Mouse (Mus musculus) thymus, postnatal 0 days (tissue): Measurements from ENCODE around the gene Cyp27b1. TPM values are rescaled to one million over a fixed set of nuclear protein-coding genes. Genes with fewer than 3 reads are reported as not detected.
"Not testable (repeated sequence)": the region's sequence is repeated elsewhere in the genome, so short reads cannot be mapped to it uniquely, and the experiment has no call there.

ENCODE experiments used
- DNase-seq: peaks from one replicate; pipeline ENCODE4 v3.0.0-alpha.2; 2015; ENCODE audit warnings: low spot score
- polyA plus RNA-seq: library from polyadenylated mRNA; unstranded; fragments of >200 nt; fragmentation: Nextera tagmentation; extraction: Ambion mirVana; gene quantifications from 2 replicates; pipeline ENCODE4 v1.2.1, GENCODE M21; 2015

Cyp27b1 gene
- polyA plus RNA-seq, 1 experiment from 2014 or later: 0.09 TPM

- peak; percentile 20 for DNase-seq
Measured at GRCm38 (mm10) chr10:127069281-127070189, 21.5 kb downstream of the Cyp27b1 start.

DNA sequence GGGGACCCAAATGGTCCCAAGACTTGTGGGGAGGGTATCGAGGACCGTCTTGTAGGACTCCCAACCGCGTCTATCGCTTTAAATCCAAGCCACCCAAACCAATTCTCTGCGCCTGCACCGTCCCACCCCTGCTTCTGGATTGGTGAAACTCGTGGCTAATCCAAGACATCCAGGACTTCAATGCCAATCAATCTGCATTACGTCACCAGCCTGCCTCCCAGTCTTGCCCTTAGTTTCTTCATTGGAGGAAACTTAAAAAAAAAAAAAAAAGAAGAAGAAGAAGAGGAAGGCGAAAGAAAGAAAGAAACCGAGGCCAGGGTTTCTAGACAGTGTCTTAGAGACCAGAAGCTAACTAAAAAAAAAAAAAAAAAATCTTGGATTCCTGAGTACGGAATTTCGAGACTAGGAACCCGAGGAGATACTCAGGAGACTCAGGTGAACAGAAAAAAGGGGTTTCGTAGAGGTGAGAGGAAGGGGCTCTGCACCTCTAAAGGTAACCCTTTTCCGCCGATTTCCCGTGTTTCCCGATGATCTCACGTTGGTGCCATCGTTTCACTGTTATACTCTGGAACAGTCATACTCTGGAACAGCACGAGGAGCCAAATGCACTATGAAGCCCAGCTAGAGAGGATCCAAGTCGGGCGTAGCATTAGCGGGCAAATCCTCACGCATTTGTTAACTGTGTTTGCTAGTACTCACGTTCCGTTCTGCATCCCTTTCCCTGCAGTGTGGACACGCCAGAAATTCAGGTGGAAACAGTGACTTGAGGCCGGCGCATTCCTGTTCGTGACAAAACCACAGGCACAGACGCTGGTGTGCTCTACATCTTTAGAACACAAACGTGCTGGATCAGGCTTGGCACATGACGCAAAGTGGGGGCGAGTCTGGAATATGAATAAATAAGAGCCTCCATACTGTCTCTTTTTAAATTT, 22.4 kb downstream of the Cyp27b1 start, which contains the start of gene Tspan31:
TSS of gene Tspan31 (minus strand) at position 75 of the 932 bp plus-strand sequence.
- peak; percentile 76 for DNase-seq

GRCm38 (mm10) chr10:127071203-127071602, 23.2 kb downstream of the Cyp27b1 start:
- no peak for DNase-seq

GRCm38 (mm10) chr10:127072270-127072669, 24.2 kb downstream of the Cyp27b1 start:
- not testable (repeated sequence) for DNase-seq

DNA sequence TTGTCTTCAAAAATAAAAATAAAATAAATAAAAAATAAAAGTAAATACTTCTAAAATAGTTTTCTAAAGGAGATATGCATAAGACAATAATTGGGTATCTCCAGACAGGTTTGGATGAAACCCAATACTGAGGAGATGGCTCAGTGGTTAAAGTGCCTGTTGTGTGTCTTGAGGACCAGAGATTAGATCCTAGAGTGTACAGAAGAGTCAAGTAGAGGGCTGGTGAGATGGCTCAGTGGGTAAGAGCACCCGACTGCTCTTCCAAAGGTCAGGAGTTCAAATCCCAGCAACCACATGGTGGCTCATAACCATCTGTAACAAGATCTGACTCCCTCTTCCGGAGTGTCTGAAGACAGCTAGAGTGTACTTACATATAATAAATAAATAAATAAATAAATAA, 24.9 kb downstream of the Cyp27b1 start:
- not testable (repeated sequence) for DNase-seq

GRCm38 (mm10) chr10:127073981-127074380, 25.9 kb downstream of the Cyp27b1 start:
- DNase-seq: no peak

- peak; percentile 88 for DNase-seq
Measured at GRCm38 (mm10) chr10:127075080-127075479, 27.0 kb downstream of the Cyp27b1 start, which contains the start of gene Agap2. TSS of gene Agap2 (plus strand) at chr10:127075284.

DNA sequence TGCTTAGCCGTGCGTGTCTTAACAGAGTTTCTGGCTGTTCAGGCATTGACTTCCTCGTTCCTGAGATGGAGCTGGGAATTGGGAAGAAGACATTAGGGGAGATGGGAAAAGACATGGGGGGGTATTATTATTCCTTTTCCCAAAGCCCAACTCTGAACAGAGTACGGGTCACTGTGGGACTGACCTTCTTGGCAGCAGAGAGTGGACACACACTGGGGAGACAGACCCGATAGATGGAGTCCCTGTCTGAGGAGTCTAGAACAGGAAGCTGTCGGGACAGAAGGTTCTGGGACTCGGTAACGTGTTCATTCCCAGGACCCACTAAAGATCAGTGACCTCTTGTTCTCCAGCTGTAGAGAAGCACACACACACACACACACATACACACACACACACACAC, 27.6 kb downstream of the Cyp27b1 start:
- DNase-seq: no peak

GRCm38 (mm10) chr10:127076082-127076481, 28.0 kb downstream of the Cyp27b1 start:
- peak; percentile 82 for DNase-seq

DNA sequence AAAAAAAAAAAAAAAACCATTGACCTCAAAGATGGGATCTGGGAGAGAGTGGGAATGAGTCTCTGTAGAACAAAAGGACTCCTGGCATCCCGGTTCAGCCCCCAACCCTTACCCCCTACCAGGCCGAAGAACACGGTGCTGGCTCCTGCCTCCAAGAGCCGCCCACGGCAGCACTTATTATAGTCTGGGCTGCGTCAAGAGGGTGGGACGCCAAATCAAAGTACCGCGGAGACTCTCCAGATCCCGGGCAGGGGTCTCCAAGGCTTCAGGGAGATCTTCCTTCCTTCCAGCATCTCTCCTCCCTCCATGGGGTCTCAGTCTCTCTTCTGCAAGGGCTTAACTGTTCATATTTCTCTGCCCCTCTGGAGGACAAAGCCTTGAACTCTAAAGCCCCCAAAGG, 29.5 kb downstream of the Cyp27b1 start:
- no peak for DNase-seq

DNA sequence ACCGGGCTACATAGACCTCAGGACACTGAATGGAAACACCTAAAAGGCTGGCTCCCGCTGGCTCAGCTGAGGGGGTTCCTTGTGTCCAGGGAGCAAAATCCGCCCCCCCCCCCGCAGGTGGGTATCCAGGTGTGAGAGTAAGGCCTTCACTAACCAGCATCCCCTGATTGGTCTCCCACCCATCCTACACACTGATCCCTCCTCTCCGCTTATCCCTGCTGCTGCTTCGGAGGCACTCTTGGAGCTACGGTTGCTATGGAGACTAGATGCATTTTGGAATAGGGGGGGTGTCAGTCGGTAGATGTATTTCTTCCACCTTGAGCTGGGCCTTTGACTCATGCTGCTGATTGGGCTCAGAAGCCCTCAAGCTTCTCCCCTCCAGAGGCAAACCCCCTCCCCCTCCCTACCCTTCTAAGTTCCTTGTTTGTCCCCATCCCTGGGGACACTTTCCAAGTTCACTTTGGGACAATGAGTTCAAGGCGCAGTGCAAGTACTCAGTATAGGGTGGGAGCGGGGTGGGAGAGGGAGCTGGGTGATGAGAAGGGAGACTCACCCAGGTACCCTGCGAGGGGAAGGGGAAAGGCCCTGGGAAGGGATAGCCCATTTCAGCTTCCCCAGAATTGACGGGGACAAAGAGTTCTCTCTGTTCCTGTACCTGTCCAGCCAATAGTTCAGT, 30.1 kb downstream of the Cyp27b1 start:
- no peak for DNase-seq

GRCm38 (mm10) chr10:127078677-127079575, 30.9 kb downstream of the Cyp27b1 start:
- DNase-seq: no peak

GRCm38 (mm10) chr10:127079665-127080391, 31.8 kb downstream of the Cyp27b1 start:
- no peak for DNase-seq

GRCm38 (mm10) chr10:127080901-127081780, 33.1 kb downstream of the Cyp27b1 start:
- DNase-seq: no peak

GRCm38 (mm10) chr10:127081996-127082620, 34.1 kb downstream of the Cyp27b1 start:
- DNase-seq: no peak

GRCm38 (mm10) chr10:127083292-127083914, 35.4 kb downstream of the Cyp27b1 start:
- DNase-seq: no peak

- DNase-seq: no peak
Measured at GRCm38 (mm10) chr10:127083915-127084306, 35.9 kb downstream of the Cyp27b1 start.
